8 mouse cellular contexts compared by ENCODE assay signal in genomic region chr12:74516527-74516926, GRCm38 (mm10).
A peak's percentile ranks its signal among the peaks of the same experiment; 100 is the strongest.
DNase-seq lines count a peak whose midpoint lies in the region; ATAC-seq lines count a peak whose summit lies in the region.
"Had no signal": no experiment of that assay in that cellular context is flagged by ENCODE, and none has a peak within 500 bp of the region (broad histone marks: within the 10 kb centered on the region; RNA-seq: fewer than 3 reads in every experiment).

No protein-coding gene starts in this region.

- no peak overlapping the region for H3K27ac ChIP-seq in kidney, embryonic 14.5 days (ENCODE audit: low read depth, low read length)

- 54% methylated on average over 3 of the region's 3 CpGs for WGBS in kidney, embryonic 14.5 days

- H3K9ac ChIP-seq in kidney, embryonic 14.5 days (ENCODE audit: low read depth, low read length): no peak overlapping the region

- no peak overlapping the region for H3K4me3 ChIP-seq in kidney, embryonic 14.5 days (ENCODE audit: low read length)

- H3K4me2 ChIP-seq in kidney, embryonic 14.5 days (replicated peaks; ENCODE audit: low read depth, low read length): no peak overlapping the region

- no peak for ATAC-seq in kidney, embryonic 14.5 days (ENCODE audit: low FRiP score, low TSS enrichment)

- no peaks in the 10 kb centered on the region for H3K36me3 ChIP-seq in kidney, embryonic 14.5 days (ENCODE audit: control insufficient read depth, insufficient read depth, low read length)

- H3K9me3 ChIP-seq in kidney, embryonic 14.5 days (ENCODE audit: control insufficient read depth, low read length): no peaks in the 10 kb centered on the region

- H3K27me3 ChIP-seq in kidney, embryonic 14.5 days (ENCODE audit: control insufficient read depth, insufficient read depth, low read length): no peaks in the 10 kb centered on the region

- no peaks in the 10 kb centered on the region for H3K4me1 ChIP-seq in kidney, embryonic 14.5 days (ENCODE audit: control insufficient read depth, insufficient read depth, low read length)

- DNase-seq in kidney, postnatal 10 days: peak; percentile 16
- DNase-seq in frontal cortex, postnatal 36 days (ENCODE audit: low spot score in 2 of 2): peak; percentile 43 to 66
- peak; percentile 27 for DNase-seq in left cerebral cortex, adult 11 months (ENCODE audit: low spot score)
- DNase-seq in right cerebral cortex, postnatal 10 days (ENCODE audit: low spot score in 2 of 2): peak; percentile 64 to 80
- no peak for DNase-seq in thymus, postnatal 36 days
- DNase-seq in cerebellum, postnatal 25 days: no peak
- DNase-seq: cerebellum, adult 9-10 months had no signal

Comparison
In these comparisons a context has a peak if more than half of its experiments do, and no peak if none do; other contexts are left out.
1. DNase-seq: peak in kidney, postnatal 10 days (single experiment), frontal cortex, postnatal 36 days (2 of 2), left cerebral cortex, adult 11 months (single experiment) and right cerebral cortex, postnatal 10 days (2 of 2); none in thymus, postnatal 36 days (0 of 2) and cerebellum, postnatal 25 days (0 of 2).